Mouse (Mus musculus) bone marrow, adult 2 months (tissue): ENCODE measurements at regions not wholly inside any gene's neighbourhood (a gene's known extent, or its start where the extent isn't known, plus 50 kb on each side); places are given as distances from the start of the nearest gene placed in this dataset.

Experiments
- H3K27ac ChIP-seq: fragments of 200-500 bp; 2 replicates; pipeline ENCODE4 v1.5.1; 2012; ENCODE audit warnings: low read depth, mild to moderate bottlenecking, control low read depth, inconsistent platforms, low read length; ENCODE audit not compliant: control insufficient read depth, poor library complexity, insufficient read depth
- H3K4me1 ChIP-seq: fragments of 200-500 bp; 2 replicates; pipeline ENCODE4 v1.6.1; 2011; ENCODE audit warnings: low read length; ENCODE audit not compliant: control insufficient read depth, insufficient read depth
- H3K4me3 ChIP-seq: fragments of 200-500 bp; replicated peaks from 2 replicates; pipeline ENCODE3; 2011; ENCODE audit warnings: mild to moderate bottlenecking, low read depth, low read length, control low read depth; ENCODE audit not compliant: control insufficient read depth
- CTCF ChIP-seq: fragments of 200-500 bp; IDR thresholded peaks from 2 replicates; pipeline ENCODE4 v1.5.1; 2011; ENCODE audit warnings: low read length, control low read depth; ENCODE audit not compliant: control insufficient read depth, insufficient read depth
- POLR2A ChIP-seq: fragments of 200-500 bp; IDR thresholded peaks from 2 replicates; pipeline ENCODE4 v1.6.1; 2011; ENCODE audit warnings: low read depth, mild to moderate bottlenecking, control low read depth, low read length, borderline replicate concordance; ENCODE audit not compliant: control insufficient read depth
- WGBS: fragments of 180-500 bp; shearing (Covaris S2); methylation state at CpG from one replicate; pipeline ENCODE4 v1.1.7; 2018; 5-methylcytosine and 5-hydroxymethylcytosine counted together

DNA sequence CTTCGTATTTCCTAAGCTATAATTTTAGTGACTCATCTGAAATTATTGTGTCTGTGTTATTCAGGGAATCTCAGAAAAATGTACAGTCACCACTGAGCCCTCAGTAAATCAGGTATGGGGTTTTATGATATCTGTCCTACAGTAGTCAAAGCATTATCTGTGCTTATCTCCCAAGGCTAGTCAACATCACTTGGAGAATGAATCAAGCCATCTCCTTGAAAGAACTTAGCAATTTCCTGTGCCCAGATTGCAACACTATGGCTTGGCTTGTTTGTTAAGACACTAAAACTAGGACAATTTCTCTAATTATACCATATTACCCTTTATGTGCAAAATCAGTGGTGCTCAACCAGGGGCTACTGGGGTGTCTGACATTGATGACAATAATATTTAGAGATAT, 58.9 kb upstream of the Pdc start:
- Histone ChIP-seq H3K4me1 (no peaks in the 10 kb centered on the region), H3K4me3 (no peak overlapping the region), H3K27ac (no peak overlapping the region)
- no peak for TF ChIP-seq POLR2A
- no peak for TF ChIP-seq CTCF
- WGBS, result 67% methylated on average over 1 of the region's 1 CpGs

DNA sequence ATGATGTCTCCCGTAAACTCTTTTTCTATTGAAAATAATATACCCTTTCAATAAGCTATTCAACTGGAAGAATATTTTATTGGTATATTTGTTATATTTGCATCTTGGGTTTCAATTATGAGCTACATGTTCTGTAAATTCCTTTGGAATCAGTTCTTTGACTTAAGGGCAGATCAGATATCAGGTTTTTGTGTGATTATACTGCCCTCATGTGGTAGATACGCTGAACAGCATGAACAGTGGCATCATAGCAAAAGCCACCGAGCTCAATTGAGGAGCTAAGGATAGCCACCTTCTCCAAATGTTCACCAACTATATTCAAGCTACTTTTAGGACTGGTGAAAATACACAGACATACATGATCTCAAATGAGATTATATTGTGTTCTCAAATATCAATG, 52.7 kb upstream of the Pdc start:
- peak; percentile 31 for TF ChIP-seq CTCF
- no peak for TF ChIP-seq POLR2A
- WGBS, result 35% methylated on average over 3 of the region's 3 CpGs
- no peak overlapping the region for H3K4me3 ChIP-seq
- no peak overlapping the region for H3K27ac ChIP-seq
- H3K4me1 ChIP-seq, result no peaks in the 10 kb centered on the region

DNA sequence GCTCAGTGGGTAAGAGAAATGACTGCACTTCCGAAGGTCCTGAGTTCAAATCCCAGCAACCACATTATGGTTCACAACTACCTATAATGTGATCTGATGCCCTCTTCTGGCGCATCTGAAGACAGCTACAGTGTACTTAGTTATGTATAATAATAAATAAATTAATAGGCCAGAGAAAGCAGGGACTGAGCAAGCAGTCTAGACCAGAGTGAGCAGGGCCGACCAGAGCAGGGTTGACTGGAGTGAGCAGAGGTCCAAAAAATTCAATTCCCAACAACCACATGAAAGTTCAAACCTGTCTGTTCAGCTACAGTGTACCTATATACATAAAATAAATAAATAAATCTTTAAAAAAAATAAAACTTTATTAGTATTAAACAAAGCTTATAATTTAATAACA, 52.2 kb upstream of the Pdc start:
- TF ChIP-seq CTCF, result no peak
- TF ChIP-seq POLR2A, result no peak
- 66% methylated on average over 3 of the region's 3 CpGs for WGBS

More for the DNA sequence above, 52.2 kb upstream of the Pdc start:
- H3K4me3 ChIP-seq, result no peak overlapping the region
- H3K27ac ChIP-seq, result no peak overlapping the region
- no peaks in the 10 kb centered on the region for H3K4me1 ChIP-seq
